8 mouse cellular contexts compared by ENCODE assay signal in genomic region chr17:17624957-17625586, GRCm38 (mm10). TPM values are rescaled to one million over a fixed set of nuclear protein-coding genes. Genes with fewer than 3 reads are reported as not detected.
DNase-seq lines count a peak whose midpoint lies in the region; ATAC-seq and TF ChIP-seq lines count a peak whose summit lies in the region.

TSS of gene Lnpep (minus strand) at chr17:17625050.

- TF ChIP-seq POLR2A in lung, adult 2 months (IDR thresholded peaks at IDR 0.05; ENCODE audit: borderline replicate concordance, extremely low read depth, low read depth, low read length) = peak; percentile 85
- TF ChIP-seq POLR2A in thymus, adult 2 months (IDR thresholded peaks at IDR 0.05; ENCODE audit: control insufficient read depth, extremely low read depth, insufficient read depth, low read length, poor library complexity) = peak; percentile 90

- TF ChIP-seq CTCF in lung, adult 2 months (IDR thresholded peaks at IDR 0.05; ENCODE audit: insufficient read depth, low read length) = no peak
- TF ChIP-seq CTCF in thymus, adult 2 months (IDR thresholded peaks at IDR 0.05; ENCODE audit: borderline replicate concordance, control insufficient read depth, extremely low read depth, insufficient read depth, low read length, poor library complexity) = no peak

- H3K4me1 ChIP-seq in ES-E14 (ENCODE audit: control insufficient read depth in 2 of 2, insufficient read depth in 2 of 2, low read length in 2 of 2, poor library complexity in 1 of 2) = peaks cover 2 to 3% of the 10 kb centered on the region in 2 experiments; a peak in 2 of 4 replicates
- peaks cover 31% of the 10 kb centered on the region for H3K4me1 ChIP-seq in forebrain, embryonic 15.5 days
- H3K4me1 ChIP-seq in lung, adult 2 months (ENCODE audit: control insufficient read depth, insufficient read depth, low read length) = peaks cover 4% of the 10 kb centered on the region
- no peaks in the 10 kb centered on the region; the same call in 1 of the 2 replicates for H3K4me1 ChIP-seq in thymus, adult 2 months (replicated peaks; ENCODE audit: control insufficient read depth, insufficient read depth, low read length)

- H3K4me3 ChIP-seq in ES-E14 (ENCODE audit: insufficient read depth in 1 of 2, low read depth in 1 of 2, low read length in 2 of 2, poor library complexity in 1 of 2, severe bottlenecking in 1 of 2) = peak within 1 kb of the TSS; percentile 70 to 72
- H3K4me3 ChIP-seq in forebrain, embryonic 15.5 days = peak within 1 kb of the TSS; percentile 97
- peak within 1 kb of the TSS; percentile 97 for H3K4me3 ChIP-seq in lung, adult 2 months (replicated peaks; ENCODE audit: extremely low read depth, low read depth, low read length)
- peak within 1 kb of the TSS; percentile 98 for H3K4me3 ChIP-seq in thymus, adult 2 months (ENCODE audit: control insufficient read depth, insufficient read depth, low read length)

- peak within 1 kb of the TSS; percentile 97 for H3K27ac ChIP-seq in ES-E14 (ENCODE audit: insufficient read depth, low read depth, low read length, poor library complexity, severe bottlenecking)
- peak within 1 kb of the TSS; percentile 100 for H3K27ac ChIP-seq in forebrain, embryonic 15.5 days (replicated peaks)
- H3K27ac ChIP-seq in thymus, adult 2 months (ENCODE audit: control insufficient read depth, insufficient read depth, low read length) = peak within 1 kb of the TSS; percentile 95

- 0 out of 2 replicates have a peak, but pooled peaks cover 3% of the 10 kb centered on the region for H3K9me3 ChIP-seq in ES-E14 (ENCODE audit: control insufficient read depth, insufficient read depth, low read depth, low read length)
- H3K9me3 ChIP-seq in forebrain, embryonic 15.5 days = no peaks in the 10 kb centered on the region

- H3K36me3 ChIP-seq in ES-E14 (ENCODE audit: control insufficient read depth, insufficient read depth, low read length, poor library complexity, severe bottlenecking) = no peaks in the 10 kb centered on the region
- H3K36me3 ChIP-seq in forebrain, embryonic 15.5 days = no peaks in the 10 kb centered on the region
- H3K36me3 ChIP-seq in thymus, adult 2 months (ENCODE audit: control insufficient read depth, insufficient read depth, low read length) = no peaks in the 10 kb centered on the region

- H3K27me3 ChIP-seq in forebrain, embryonic 15.5 days = no peaks in the 10 kb centered on the region
- H3K27me3 ChIP-seq in thymus, adult 2 months (ENCODE audit: control insufficient read depth, insufficient read depth, low read length) = no peaks in the 10 kb centered on the region

- peak; percentile 95 for ATAC-seq in forebrain, embryonic 15.5 days (replicated peaks)
- ATAC-seq in neutrophil, adult 5-6 weeks (ENCODE audit: extremely low read depth, insufficient number of reproducible peaks, low FRiP score, poor library complexity, severe bottlenecking) = peak; percentile 58

- WGBS in forebrain, embryonic 15.5 days = under 1% methylated on average over 44 of the region's 44 CpGs
- WGBS in lung, adult 2 months = under 1% methylated on average over 44 of the region's 44 CpGs
- under 1% methylated on average over 44 of the region's 44 CpGs for WGBS in thymus, adult 2 months

- H3K9ac ChIP-seq in ES-E14 (ENCODE audit: insufficient read depth, low read depth, low read length, poor library complexity, severe bottlenecking) = peak within 1 kb of the TSS; percentile 77
- peak within 1 kb of the TSS; percentile 97 for H3K9ac ChIP-seq in forebrain, embryonic 15.5 days (replicated peaks)

- peak within 1 kb of the TSS; percentile 67 for H3K4me2 ChIP-seq in forebrain, embryonic 15.5 days (replicated peaks)

- intact Hi-C loops in heart, postnatal 25 days (cut with DNase I) = loop anchor here (2.0 to 10.0 kb wide), 5 partner anchors 48 to 670 kb away; partner anchors contain the start of gene Spaca6

- peak; percentile 89 for DNase-seq in ES-E14 (ENCODE audit: low read depth, low spot score)
- DNase-seq in cerebellum, adult 11-12 months = peak; percentile 99
- DNase-seq in heart, postnatal 25 days (ENCODE audit: low spot score) = peak; percentile 92
- DNase-seq in layer of hippocampus, adult 18-20 months (ENCODE audit: low spot score in 2 of 2) = peak; percentile 95 to 96
- DNase-seq in lung, adult 2 months = peak; percentile 94
- DNase-seq in thymus, adult 2 months = peak; percentile 95

- in situ Hi-C loops in ES-E14 (cut with MboI; ENCODE audit: low sequenced_read_pairs in 2 of 2, unreplicated experiment in 2 of 2) = no loop called here

TF ChIP-seq in ES-E14, 5 proteins besides CTCF, POLR2A, EP300 and RAD21:
- TF ChIP-seq CHD2 (IDR thresholded peaks at IDR 0.05; ENCODE audit: low read depth, low read length) (no peak), ZC3H11A (IDR thresholded peaks at IDR 0.05; ENCODE audit: borderline replicate concordance, low read depth, low read length) (no peak), ZNF384 (IDR thresholded peaks at IDR 0.05; ENCODE audit: low read depth, low read length) (no peak), HCFC1 (IDR thresholded peaks at IDR 0.05; ENCODE audit: borderline replicate concordance, insufficient read depth, low read length) (peak; percentile 63; the same call in 1 of the 2 replicates), MAFK (IDR thresholded peaks at IDR 0.05; ENCODE audit: insufficient read depth, low read depth, low read length) (no peak)

RNA-seq across cellular contexts. Expression of gene Lnpep, which starts in this region (rescaled TPM):
- 44.8 and 50.3 TPM in 2 replicates for total RNA-seq in ES-E14 (2012; rRNA removed)
- polyA plus RNA-seq in forebrain, embryonic 15.5 days (2015; fragmentation: Nextera tagmentation; extraction: Ambion mirVana) = 9.6 and 11.0 TPM in 2 replicates
- total RNA-seq in heart, postnatal 25 days (2021) = 100 to 1,000 TPM; 147 to 177 TPM
- total RNA-seq in layer of hippocampus, adult 18-20 months (2021) = 10 to 100 TPM; 98.8 TPM
- polyA plus RNA-seq in lung, adult 2 months (2012; rRNA removed) = 8.0 and 13.5 TPM in 2 replicates
- 130 and 143 TPM in 2 replicates for total RNA-seq in neutrophil, adult 5-6 weeks (2017)
- 18.9 and 19.4 TPM in 2 replicates for polyA plus RNA-seq in thymus, adult 2 months (2012; rRNA removed)

Comparison
In these comparisons a context has a peak if more than half of its experiments do, and no peak if none do; other contexts are left out.
1. Peak in every context shown above with its lines: DNase-seq, ATAC-seq, H3K4me3 ChIP-seq and H3K27ac ChIP-seq.